Mouse (Mus musculus) heart, postnatal 0 days (tissue): ENCODE data around the gene Naip5.

ENCODE experiments used
- CTCF ChIP-seq: IDR thresholded peaks from 2 replicates; pipeline ENCODE4 v1.5.1; 2016; ENCODE audit warnings: antibody characterized with exemption, control low read depth, low read depth
- EP300 ChIP-seq: IDR thresholded peaks from 2 replicates; pipeline ENCODE4 v1.6.1; 2016; ENCODE audit warnings: antibody characterized with exemption, low read depth

DNA sequence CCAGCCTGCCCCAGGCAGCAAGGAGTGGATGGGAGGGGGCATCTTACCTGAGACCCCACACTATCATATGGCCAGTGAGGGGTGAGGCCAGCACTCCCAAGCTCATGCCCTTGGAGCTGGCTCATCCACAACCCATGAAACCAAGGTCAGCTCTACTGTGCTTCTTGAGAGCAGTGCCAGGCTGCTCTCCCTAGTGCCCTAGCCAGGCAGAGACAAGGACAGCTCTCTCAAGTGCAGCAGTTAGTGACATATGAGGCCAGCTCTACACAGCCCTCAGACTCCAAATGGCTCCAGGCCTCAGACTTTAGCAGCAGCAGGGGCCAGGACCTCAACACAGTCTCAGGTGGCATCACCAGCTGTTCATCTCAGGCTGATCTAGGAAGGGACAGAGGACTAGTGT, 2.4 kb downstream of the Naip5 start:
- TF ChIP-seq CTCF, result no peak
- no peak for TF ChIP-seq EP300
